Mouse (Mus musculus): ENCODE results near the gene Dnajb12. TPM values are rescaled to one million over a fixed set of nuclear protein-coding genes. Genes with fewer than 3 reads are reported as not detected.

Dnajb12 gene
- 5.5 TPM for polyA plus RNA-seq (2014; fragmentation: Illumina TruSeq; extraction: RNeasy Lipid Tissue Mini Kit (QIAGEN cat#74804); ENCODE audit: low replicate concordance)

GRCm38 (mm10) chr10:59879255-59880028 is at the start of gene Dnajb12:
Gene Dnajb12 (plus strand): TSS chr10:59879556.

Other genes with a start within 250 kb of the Dnajb12 start
- 56.4 TPM for gene Micu1, start 177.1 kb upstream of the Dnajb12 start, polyA plus RNA-seq (2014; fragmentation: Illumina TruSeq; extraction: RNeasy Lipid Tissue Mini Kit (QIAGEN cat#74804); ENCODE audit: low replicate concordance)
- 2.4 TPM for gene Ddit4, start 72.3 kb downstream of the Dnajb12 start, polyA plus RNA-seq (2014; fragmentation: Illumina TruSeq; extraction: RNeasy Lipid Tissue Mini Kit (QIAGEN cat#74804); ENCODE audit: low replicate concordance)
- 5.1 TPM for gene Ascc1, start 123.2 kb downstream of the Dnajb12 start, polyA plus RNA-seq (2014; fragmentation: Illumina TruSeq; extraction: RNeasy Lipid Tissue Mini Kit (QIAGEN cat#74804); ENCODE audit: low replicate concordance)
- 18.3 TPM for gene Anapc16, start 123.6 kb downstream of the Dnajb12 start, polyA plus RNA-seq (2014; fragmentation: Illumina TruSeq; extraction: RNeasy Lipid Tissue Mini Kit (QIAGEN cat#74804); ENCODE audit: low replicate concordance)
- 0.97 TPM for gene Spock2, start 226.7 kb downstream of the Dnajb12 start, polyA plus RNA-seq (2014; fragmentation: Illumina TruSeq; extraction: RNeasy Lipid Tissue Mini Kit (QIAGEN cat#74804); ENCODE audit: low replicate concordance)